Mouse (Mus musculus): ENCODE data around the gene 5031410I06Rik. TPM values are rescaled to one million over a fixed set of nuclear protein-coding genes. Genes with fewer than 3 reads are reported as not detected.
"Not testable (repeated sequence)": the region's sequence is repeated elsewhere in the genome, so short reads cannot be mapped to it uniquely, and the experiment has no call there.

Gene 5031410I06Rik
- polyA plus RNA-seq (2012; rRNA removed) = 1.8 and 2.2 TPM in 2 replicates

GRCm38 (mm10) chr5:26105262-26105661 lies at the start of gene 5031410I06Rik:
TSS of gene 5031410I06Rik (minus strand) at chr5:26105362.
- not testable (repeated sequence) for H3K4me1 ChIP-seq (ENCODE audit: control insufficient read depth, insufficient read depth, low read length); H3K27me3 ChIP-seq (ENCODE audit: control insufficient read depth, insufficient read depth, low read length); H3K36me3 ChIP-seq (ENCODE audit: control insufficient read depth, insufficient read depth, low read length); H3K4me3 ChIP-seq (ENCODE audit: control insufficient read depth, low read depth, low read length); H3K27ac ChIP-seq (ENCODE audit: control insufficient read depth, insufficient read depth, low read depth, low read length)

DNA sequence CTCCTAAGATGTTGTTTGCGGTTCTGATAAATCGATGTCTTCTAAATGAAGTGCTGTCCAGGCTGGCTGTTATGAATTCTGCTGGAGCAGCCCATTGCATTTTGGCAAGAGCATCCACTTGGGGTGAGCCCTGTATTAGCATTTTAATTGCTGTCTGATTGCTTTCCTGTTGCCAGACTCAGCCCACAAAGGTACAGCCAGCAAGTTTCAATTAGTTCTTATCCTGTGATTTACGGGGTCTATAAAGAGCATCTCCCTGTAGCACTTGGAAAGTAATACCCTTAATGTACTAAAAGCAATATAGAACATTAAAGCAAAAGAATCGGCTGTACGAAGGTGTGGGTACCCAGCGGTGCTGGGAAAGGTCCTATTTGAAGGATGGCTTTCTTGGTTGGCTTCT lies 37.7 kb upstream of the 5031410I06Rik start:
- TF ChIP-seq POLR2A (IDR thresholded peaks at IDR 0.05; ENCODE audit: control insufficient read depth, low read depth, low read length) (no peak), CTCF (IDR thresholded peaks at IDR 0.05; ENCODE audit: control insufficient read depth, insufficient read depth, insufficient replicate concordance, low read depth, low read length) (no peak)
- Histone ChIP-seq H3K27ac (ENCODE audit: control insufficient read depth, insufficient read depth, low read depth, low read length) (no peak overlapping the region), H3K4me1 (ENCODE audit: control insufficient read depth, insufficient read depth, low read length) (no peaks in the 10 kb centered on the region), H3K4me3 (ENCODE audit: control insufficient read depth, low read depth, low read length) (no peak overlapping the region), H3K27me3 (ENCODE audit: control insufficient read depth, insufficient read depth, low read length) (no peaks in the 10 kb centered on the region), H3K36me3 (ENCODE audit: control insufficient read depth, insufficient read depth, low read length) (no peaks in the 10 kb centered on the region)

GRCm38 (mm10) chr5:26121321-26121720 lies 16.2 kb upstream of the 5031410I06Rik start, which contains the start of gene Gm10220:
TSS of gene Gm10220 (minus strand) at chr5:26121421.
- not testable (repeated sequence) for H3K27me3 ChIP-seq (ENCODE audit: control insufficient read depth, insufficient read depth, low read length); H3K4me3 ChIP-seq (ENCODE audit: control insufficient read depth, low read depth, low read length); H3K36me3 ChIP-seq (ENCODE audit: control insufficient read depth, insufficient read depth, low read length); H3K4me1 ChIP-seq (ENCODE audit: control insufficient read depth, insufficient read depth, low read length); H3K27ac ChIP-seq (ENCODE audit: control insufficient read depth, insufficient read depth, low read depth, low read length)

- not testable (repeated sequence) for H3K4me3 ChIP-seq (ENCODE audit: control insufficient read depth, low read depth, low read length); H3K36me3 ChIP-seq (ENCODE audit: control insufficient read depth, insufficient read depth, low read length); H3K4me1 ChIP-seq (ENCODE audit: control insufficient read depth, insufficient read depth, low read length); H3K27me3 ChIP-seq (ENCODE audit: control insufficient read depth, insufficient read depth, low read length); H3K27ac ChIP-seq (ENCODE audit: control insufficient read depth, insufficient read depth, low read depth, low read length)
Measured at GRCm38 (mm10) chr5:26089191-26089590, 16.0 kb downstream of the 5031410I06Rik start, which contains the start of gene Gm10471. TSS of gene Gm10471 (minus strand) at chr5:26089291.

- H3K36me3 ChIP-seq (ENCODE audit: control insufficient read depth, insufficient read depth, low read length); H3K4me3 ChIP-seq (ENCODE audit: control insufficient read depth, low read depth, low read length); H3K4me1 ChIP-seq (ENCODE audit: control insufficient read depth, insufficient read depth, low read length); H3K27me3 ChIP-seq (ENCODE audit: control insufficient read depth, insufficient read depth, low read length); H3K27ac ChIP-seq (ENCODE audit: control insufficient read depth, insufficient read depth, low read depth, low read length): not testable (repeated sequence)
Measured at GRCm38 (mm10) chr5:26079023-26079422, 26.1 kb downstream of the 5031410I06Rik start.

GRCm38 (mm10) chr5:26070716-26071115 lies 34.4 kb downstream of the 5031410I06Rik start:
- no peak overlapping the region for H3K4me3 ChIP-seq (ENCODE audit: control insufficient read depth, low read depth, low read length)
- H3K27ac ChIP-seq (ENCODE audit: control insufficient read depth, insufficient read depth, low read depth, low read length) = no peak overlapping the region
- no peaks in the 10 kb centered on the region for H3K4me1 ChIP-seq (ENCODE audit: control insufficient read depth, insufficient read depth, low read length)
- no peaks in the 10 kb centered on the region for H3K27me3 ChIP-seq (ENCODE audit: control insufficient read depth, insufficient read depth, low read length)
- H3K36me3 ChIP-seq (ENCODE audit: control insufficient read depth, insufficient read depth, low read length) = no peaks in the 10 kb centered on the region
- TF ChIP-seq POLR2A (IDR thresholded peaks at IDR 0.05; ENCODE audit: control insufficient read depth, low read depth, low read length) = no peak
- TF ChIP-seq CTCF (IDR thresholded peaks at IDR 0.05; ENCODE audit: control insufficient read depth, insufficient read depth, insufficient replicate concordance, low read depth, low read length) = no peak

GRCm38 (mm10) chr5:26058481-26058880 lies 46.7 kb downstream of the 5031410I06Rik start, which contains the start of gene Gm7347:
TSS of gene Gm7347 (minus strand) at chr5:26058581.
- H3K27ac ChIP-seq (ENCODE audit: control insufficient read depth, insufficient read depth, low read depth, low read length); H3K27me3 ChIP-seq (ENCODE audit: control insufficient read depth, insufficient read depth, low read length); H3K4me3 ChIP-seq (ENCODE audit: control insufficient read depth, low read depth, low read length); H3K36me3 ChIP-seq (ENCODE audit: control insufficient read depth, insufficient read depth, low read length); H3K4me1 ChIP-seq (ENCODE audit: control insufficient read depth, insufficient read depth, low read length): not testable (repeated sequence)

Other genes with a start within 250 kb of the 5031410I06Rik start
- gene Gm21663, start 163.0 kb downstream of the 5031410I06Rik start, polyA plus RNA-seq (2012; rRNA removed) = 2.6 and 4.1 TPM in 2 replicates
- gene Gm21671, start 150.9 kb downstream of the 5031410I06Rik start, polyA plus RNA-seq (2012; rRNA removed) = 0.49 and 0.73 TPM in 2 replicates
- 0.57 and 0.96 TPM in 2 replicates for gene Gm21680, start 132.7 kb downstream of the 5031410I06Rik start, polyA plus RNA-seq (2012; rRNA removed)
- 1.6 and 2.1 TPM in 2 replicates for gene Gm21698, start 116.7 kb downstream of the 5031410I06Rik start, polyA plus RNA-seq (2012; rRNA removed)
- gene Gm1979, start 100.6 kb downstream of the 5031410I06Rik start, polyA plus RNA-seq (2012; rRNA removed) = 0.90 and 1.2 TPM in 2 replicates
- 1.6 and 2.3 TPM in 2 replicates for gene Gm5862, start 82.4 kb downstream of the 5031410I06Rik start, polyA plus RNA-seq (2012; rRNA removed)
- gene Speer4a, start 65.8 kb downstream of the 5031410I06Rik start, polyA plus RNA-seq (2012; rRNA removed) = 1.4 and 1.7 TPM in 2 replicates
- gene Gm7347, start 46.8 kb downstream of the 5031410I06Rik start, polyA plus RNA-seq (2012; rRNA removed) = 1.2 and 1.8 TPM in 2 replicates
- gene Gm10471, start 16.1 kb downstream of the 5031410I06Rik start, polyA plus RNA-seq (2012; rRNA removed) = 0.61 and 0.96 TPM in 2 replicates
- 2.3 and 2.8 TPM in 2 replicates for gene Gm10220, start 16.1 kb upstream of the 5031410I06Rik start, polyA plus RNA-seq (2012; rRNA removed)
- gene Gm7361, start 152.3 kb upstream of the 5031410I06Rik start, polyA plus RNA-seq (2012; rRNA removed) = 3.5 and 4.7 TPM in 2 replicates